Mouse (Mus musculus): ENCODE results near the gene Asah2.
"Not testable (repeated sequence)": the region's sequence is repeated elsewhere in the genome, so short reads cannot be mapped to it uniquely, and the experiment has no call there.

The Asah2 gene

GRCm38 (mm10) chr19:32102294-32102975 is 5.6 kb downstream of the Asah2 start:
- DNase-seq: no peak

DNA sequence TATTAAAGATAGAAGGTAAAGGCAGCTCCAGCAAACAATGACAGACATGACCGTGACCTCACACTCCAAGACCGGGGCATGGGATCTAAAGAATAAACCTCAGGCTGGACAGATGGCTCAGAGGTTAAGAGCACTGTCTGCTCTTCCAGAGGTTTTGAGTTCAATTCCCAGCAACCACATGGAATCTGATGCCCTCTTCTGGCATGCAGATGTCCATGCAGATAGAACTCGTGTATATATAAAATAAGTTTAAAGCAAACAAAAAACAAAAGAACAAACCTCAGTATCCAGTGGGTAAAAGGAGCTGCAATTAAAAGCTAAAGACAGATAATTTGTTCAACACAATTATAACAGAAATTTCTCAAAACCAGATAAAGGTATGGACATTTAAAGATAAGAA is 9.4 kb downstream of the Asah2 start:
- no peak for DNase-seq

DNA sequence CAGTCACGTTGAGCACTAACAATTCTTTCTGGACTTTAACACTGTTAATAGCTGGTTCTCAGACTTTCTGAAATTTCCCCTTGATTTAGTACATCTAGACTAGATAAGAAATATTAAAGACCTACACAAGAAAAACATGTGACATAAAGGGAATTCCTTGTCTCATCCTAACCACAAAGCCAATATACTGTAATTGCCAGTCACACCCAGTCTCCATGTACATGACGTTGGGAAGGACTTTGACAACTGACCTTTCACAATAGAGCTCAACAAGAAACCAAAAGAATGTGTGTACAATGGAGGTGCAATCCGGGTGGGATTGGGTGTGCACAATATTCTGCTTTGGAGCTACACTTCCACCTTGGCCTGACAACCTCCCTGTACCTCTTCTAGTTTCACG is 15.7 kb downstream of the Asah2 start:
- DNase-seq: no peak

DNA sequence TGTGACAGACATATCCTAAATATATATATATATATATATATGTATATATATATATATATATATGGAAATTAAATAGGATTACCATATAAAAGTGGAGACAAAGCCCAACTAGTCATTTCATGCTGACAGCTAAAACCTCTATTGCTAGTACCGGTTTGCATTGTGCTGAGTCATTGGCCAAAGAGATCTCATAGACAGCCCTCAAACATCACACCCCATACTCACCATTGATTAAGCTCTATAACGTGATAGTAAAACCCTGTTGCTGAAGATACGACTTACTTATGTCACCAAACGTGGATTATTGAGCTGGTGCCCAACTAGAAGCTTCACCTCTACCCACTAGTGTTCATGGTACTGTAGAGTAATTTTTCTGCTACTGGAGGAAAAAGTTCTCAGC is 17.2 kb downstream of the Asah2 start:
- no peak for DNase-seq

- DNase-seq: no peak
Measured at GRCm38 (mm10) chr19:32088570-32088969, 19.4 kb downstream of the Asah2 start.

DNA sequence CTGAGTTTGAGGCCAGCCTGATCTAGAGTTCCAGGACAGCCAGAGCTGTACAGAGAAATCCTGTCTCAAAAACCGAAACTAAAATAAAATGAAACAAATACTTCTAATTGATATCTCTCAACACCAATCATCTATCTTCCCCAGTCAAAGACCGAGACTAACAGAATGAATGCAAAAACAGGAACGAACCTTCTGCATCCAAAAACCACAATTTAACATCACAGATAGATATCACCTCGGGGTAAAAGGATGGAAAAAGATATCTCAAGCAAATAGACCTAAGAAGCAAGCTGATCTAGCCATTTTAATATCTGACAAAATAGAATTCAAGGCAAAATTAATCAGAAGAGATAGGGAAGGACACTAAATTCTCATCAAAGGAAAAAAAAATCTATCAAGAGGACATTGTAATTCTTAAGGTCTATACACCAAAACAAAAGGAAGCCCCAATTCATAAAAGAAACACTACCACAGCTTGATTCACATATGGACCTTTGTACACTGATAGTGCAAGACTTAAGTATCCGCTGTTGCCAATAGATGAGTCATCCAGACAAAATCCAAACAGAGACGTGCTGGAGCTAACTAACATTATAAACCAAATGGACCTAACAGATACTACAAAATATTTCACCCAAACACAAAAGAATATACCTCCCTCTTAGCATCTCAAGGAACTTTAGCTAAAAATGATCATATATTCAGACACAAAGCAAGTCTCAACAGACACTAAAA is 20.1 kb downstream of the Asah2 start:
- no peak for DNase-seq

DNA sequence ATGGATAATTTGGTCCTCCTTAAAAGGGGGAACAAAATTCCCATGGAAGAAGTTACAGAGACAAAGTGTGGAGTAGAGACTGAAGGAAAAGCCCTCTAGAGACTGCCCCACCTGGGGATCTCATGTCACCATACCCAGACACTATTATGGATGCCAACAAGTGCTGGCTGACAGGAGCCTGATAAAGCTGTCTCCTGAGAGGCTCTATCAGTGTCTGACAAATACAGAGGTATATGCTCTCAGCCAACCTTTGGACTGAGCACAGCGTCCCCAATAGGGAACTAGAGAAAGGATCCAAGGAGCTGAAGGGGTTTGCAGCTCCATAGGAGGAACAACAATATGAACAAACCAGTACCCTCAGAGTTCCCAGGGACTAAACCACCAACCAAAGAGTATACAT is 23.2 kb downstream of the Asah2 start:
- not testable (repeated sequence) for DNase-seq

DNA sequence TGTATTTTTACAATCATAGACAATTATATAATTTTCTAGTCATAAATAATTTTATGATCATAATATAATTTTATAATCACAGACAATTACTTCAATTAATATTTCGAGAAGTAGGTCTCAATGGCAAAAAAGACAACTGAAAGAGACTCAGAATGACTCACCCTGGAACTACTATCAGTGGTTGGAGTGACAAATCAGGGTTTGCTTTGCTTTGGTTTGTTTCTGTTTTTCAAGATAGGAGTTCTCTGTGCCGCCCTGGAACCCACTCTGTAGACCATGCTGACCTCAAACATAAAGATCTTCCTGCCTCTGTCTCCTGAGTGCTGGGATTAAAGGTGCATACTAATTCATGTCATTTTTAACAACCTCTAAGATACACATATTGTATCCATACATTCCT is 37.7 kb downstream of the Asah2 start:
- no peak for DNase-seq

GRCm38 (mm10) chr19:32069598-32069997 is 38.4 kb downstream of the Asah2 start:
- DNase-seq: no peak

- DNase-seq: no peak
Measured at GRCm38 (mm10) chr19:32067669-32068068, 40.3 kb downstream of the Asah2 start.

- DNase-seq: no peak
Measured at GRCm38 (mm10) chr19:32061294-32061693, 46.7 kb downstream of the Asah2 start.

DNA sequence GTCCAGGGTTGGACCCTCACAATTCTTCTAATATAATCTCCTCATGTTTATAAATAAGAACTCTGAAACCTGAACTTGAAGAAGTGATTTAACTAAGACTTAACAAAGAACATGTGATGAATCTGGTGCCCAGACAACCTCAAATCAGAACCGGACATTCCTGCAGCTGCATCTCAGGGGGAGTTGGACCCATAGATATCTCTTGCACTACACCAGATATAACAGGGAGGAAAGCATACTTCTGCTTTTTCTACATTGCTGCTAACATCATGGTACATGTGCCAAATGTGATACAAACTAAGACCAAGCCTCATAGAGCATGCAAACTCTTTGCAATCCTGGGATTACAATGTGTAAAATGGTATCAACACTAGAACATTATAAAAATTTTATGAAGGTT is 51.8 kb downstream of the Asah2 start:
- DNase-seq: no peak

DNA sequence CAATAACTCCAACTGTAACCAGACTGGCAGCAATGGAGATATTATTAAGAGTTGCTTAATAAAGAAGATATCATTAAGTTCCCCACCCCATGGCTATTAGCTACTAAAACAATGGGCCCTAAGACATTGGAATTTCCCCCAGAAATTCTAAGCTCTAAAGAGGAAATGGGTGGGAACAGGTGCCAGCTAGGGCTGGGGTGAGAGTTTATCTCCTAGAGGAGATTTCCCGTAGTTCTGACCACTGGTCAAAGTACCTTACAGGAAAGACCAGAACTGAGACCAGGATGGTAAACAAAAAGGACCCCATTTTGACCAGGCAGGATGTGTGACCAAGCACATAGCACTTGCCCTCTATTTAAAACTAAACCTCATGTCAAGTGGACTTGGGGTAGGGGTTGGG is 52.3 kb downstream of the Asah2 start:
- no peak for DNase-seq

- DNase-seq: no peak
Measured at GRCm38 (mm10) chr19:32051251-32051650, 56.8 kb downstream of the Asah2 start.

- no peak for DNase-seq
Measured at GRCm38 (mm10) chr19:32032881-32033280, 75.1 kb downstream of the Asah2 start.

DNA sequence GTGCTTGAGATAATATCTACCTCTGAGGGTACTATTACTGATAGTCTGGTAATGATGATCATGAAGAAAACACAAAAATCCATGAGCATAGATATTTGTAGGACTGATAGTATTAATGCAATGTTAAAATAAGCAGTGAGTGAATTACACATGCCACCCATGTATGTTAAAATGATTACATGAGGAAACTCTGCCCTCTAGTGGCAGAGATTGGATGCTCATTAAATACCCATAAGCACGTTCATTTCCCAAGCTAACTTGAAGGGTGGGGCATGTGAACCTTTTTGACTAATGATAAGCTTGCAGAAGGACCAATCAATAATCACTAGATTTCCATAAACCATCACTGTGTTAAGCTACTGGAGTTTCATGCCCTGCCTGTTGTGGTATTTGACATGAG is 77.6 kb downstream of the Asah2 start:
- peak; percentile 35 to 51 for DNase-seq

GRCm38 (mm10) chr19:32025443-32025842 is 82.6 kb downstream of the Asah2 start:
- no peak for DNase-seq

GRCm38 (mm10) chr19:32019722-32020121 is 88.3 kb downstream of the Asah2 start:
- DNase-seq: no peak

DNA sequence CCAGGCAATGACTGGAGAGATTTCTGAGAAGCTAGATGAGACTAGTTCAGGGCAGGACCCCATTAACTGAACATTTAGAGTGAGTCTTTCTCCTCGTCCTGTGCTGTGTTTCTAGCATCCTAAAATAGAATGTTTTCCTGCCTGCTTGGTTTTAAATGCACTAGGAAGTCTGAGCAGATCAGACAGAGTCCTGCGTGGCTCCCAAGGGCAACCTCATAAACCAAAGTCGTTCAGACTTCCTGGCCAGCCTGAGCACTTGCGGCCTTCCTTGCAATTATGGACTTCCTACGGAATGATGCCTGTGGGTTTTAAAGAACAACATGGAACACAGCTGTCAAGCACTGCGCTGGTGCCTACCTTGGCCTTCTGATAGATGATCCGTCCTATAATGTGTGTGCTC is 89.4 kb downstream of the Asah2 start:
- DNase-seq: peak in 1 of 2 experiments; percentile 7

- DNase-seq: no peak
Measured at GRCm38 (mm10) chr19:32018053-32018452, 90.0 kb downstream of the Asah2 start.

- no peak for DNase-seq
Measured at GRCm38 (mm10) chr19:32002623-32003022, 105.4 kb downstream of the Asah2 start.

GRCm38 (mm10) chr19:31996916-31997315 is 111.1 kb downstream of the Asah2 start:
- DNase-seq: no peak

- DNase-seq: no peak
Measured at GRCm38 (mm10) chr19:31991057-31991456, 117.0 kb downstream of the Asah2 start.

DNA sequence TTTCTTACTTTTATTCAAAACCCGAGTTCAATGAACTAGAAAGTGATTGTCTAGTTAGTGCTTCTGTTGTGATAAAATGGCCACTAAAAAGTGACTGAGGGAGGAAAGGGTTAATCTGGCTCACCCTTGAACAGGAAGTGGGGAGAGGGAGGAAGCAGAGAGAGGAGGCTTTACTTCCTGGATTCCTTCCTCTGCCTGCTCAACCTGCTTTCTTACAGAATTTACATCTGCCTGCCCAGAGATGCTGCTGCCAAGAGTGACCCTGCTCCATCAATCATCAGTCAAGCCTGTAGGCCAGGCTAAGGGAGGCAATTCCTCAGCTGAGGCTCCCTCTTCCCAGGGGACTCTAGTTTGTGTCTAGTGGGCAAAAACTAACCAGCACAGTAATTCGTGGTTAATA is 132.1 kb downstream of the Asah2 start:
- DNase-seq: no peak

GRCm38 (mm10) chr19:31971998-31972397 is 136.0 kb downstream of the Asah2 start:
- peak; percentile 44 to 80 for DNase-seq
